ENCODE assay signal across 9 mouse cellular contexts in genomic region chr15:79071117-79072039, GRCm38 (mm10). TPM values are rescaled to one million over a fixed set of nuclear protein-coding genes. Genes with fewer than 3 reads are reported as not detected.
DNase-seq lines count a peak whose midpoint lies in the region; TF ChIP-seq lines count a peak whose summit lies in the region.
"Had no signal": no experiment of that assay in that cellular context is flagged by ENCODE, and none has a peak within 500 bp of the region (broad histone marks: within the 10 kb centered on the region; RNA-seq: fewer than 3 reads in every experiment).

No protein-coding gene starts in this region.

- H3K36me3 ChIP-seq in small intestine, adult 2 months (ENCODE audit: control insufficient read depth, insufficient read depth, low read length) = peaks cover under 1% of the 10 kb centered on the region; the same call in 1 of the 2 replicates
- H3K36me3 ChIP-seq: midbrain, embryonic 12.5 days had no signal

- peaks cover 22% of the 10 kb centered on the region; the same call in 1 of the 2 replicates for H3K4me1 ChIP-seq in small intestine, adult 2 months (ENCODE audit: control insufficient read depth, insufficient read depth, insufficient read length, low read length)

- H3K27me3 ChIP-seq in small intestine, adult 2 months (ENCODE audit: control insufficient read depth, insufficient read depth, low read length) = no peaks in the 10 kb centered on the region

- peak; percentile 36 to 44 for DNase-seq in layer of hippocampus, adult 2 months (ENCODE audit: low spot score in 2 of 2)
- no peak for DNase-seq in layer of hippocampus, adult 9-10 months (ENCODE audit: low spot score)
- DNase-seq in ES-CJ7 (ENCODE audit: low read depth, low spot score) = peak; percentile 75
- DNase-seq in adrenal gland, adult 8-10 months = peak; percentile 34
- DNase-seq in heart, postnatal 4 days = peak; percentile 53
- DNase-seq in right cerebral cortex, postnatal 36 days (ENCODE audit: low spot score in 2 of 2) = no peak

- no peak for TF ChIP-seq POLR2A in small intestine, adult 2 months (IDR thresholded peaks at IDR 0.05; ENCODE audit: low read depth, low read length)

- 55% methylated on average over 5 of the region's 5 CpGs for WGBS in small intestine, adult 2 months

- no peak overlapping the region for H3K4me3 ChIP-seq in layer of hippocampus, adult 2 months
- H3K4me3 ChIP-seq in small intestine, adult 2 months (ENCODE audit: low read depth, low read length) = no peak overlapping the region
- H3K4me3 ChIP-seq: midbrain, embryonic 12.5 days had no signal

- no peak overlapping the region for H3K27ac ChIP-seq in layer of hippocampus, adult 2 months
- no peak overlapping the region for H3K27ac ChIP-seq in small intestine, adult 2 months (ENCODE audit: insufficient read depth, low read depth, low read length)
- H3K27ac ChIP-seq: midbrain, embryonic 12.5 days had no signal

- peak; percentile 93 for TF ChIP-seq CTCF in layer of hippocampus, adult 2 months (conservative IDR thresholded peaks at IDR 0.05)
- TF ChIP-seq CTCF in small intestine, adult 2 months (IDR thresholded peaks at IDR 0.05; ENCODE audit: extremely low read depth, insufficient read length, insufficient replicate concordance, low read depth, low read length) = peak; percentile 75; the same call in 1 of the 2 replicates

RNA-seq across cellular contexts. Expression of gene Eif3l, which starts 3.6 kb away (rescaled TPM):
- 10 to 100 TPM; 68.9 to 69.5 TPM for total RNA-seq in layer of hippocampus, adult 2 months (2021)
- 100 to 1,000 TPM; 136 to 157 (median 140) TPM for total RNA-seq in adrenal gland, adult 8-10 months (2022)
- total RNA-seq in heart, postnatal 4 days (2021) = 100 to 1,000 TPM; 103 to 109 TPM
- 52.5 and 88.3 TPM in 2 replicates for polyA plus RNA-seq in small intestine, adult 2 months (2012; rRNA removed)

RNA-seq across cellular contexts. Expression of gene Ankrd54, which starts 8.7 kb away (rescaled TPM):
- 10 to 100 TPM; 17.4 to 19.5 TPM for total RNA-seq in layer of hippocampus, adult 2 months (2021)
- total RNA-seq in adrenal gland, adult 8-10 months (2022) = 10 to 100 TPM; 24.6 to 34.9 (median 28.2) TPM
- 10 to 100 TPM; 11.8 to 12.7 TPM for total RNA-seq in heart, postnatal 4 days (2021)
- 70.4 and 92.7 TPM in 2 replicates for polyA plus RNA-seq in small intestine, adult 2 months (2012; rRNA removed)

RNA-seq across cellular contexts. Expression of gene Galr3, which starts 29.7 kb away (rescaled TPM):
- total RNA-seq in layer of hippocampus, adult 2 months (2021) = under 1 TPM in 1 of 2 experiments, not detected in 1; 0.39 TPM
- total RNA-seq in adrenal gland, adult 8-10 months (2022) = under 1 TPM in 3 of 4 experiments, not detected in 1; 0.28 to 0.31 (median 0.30) TPM
- total RNA-seq in heart, postnatal 4 days (2021) = not detected
- polyA plus RNA-seq in small intestine, adult 2 months (2012; rRNA removed) = 2.2 and 8.0 TPM in 2 replicates
- polyA plus RNA-seq: heart, embryonic 16.5 days; midbrain, embryonic 12.5 days had no signal

RNA-seq across cellular contexts. Expression of gene Micall1, which starts 37.3 kb away (rescaled TPM):
- total RNA-seq in layer of hippocampus, adult 2 months (2021) = 10 to 100 TPM; 31.4 to 35.3 TPM
- total RNA-seq in adrenal gland, adult 8-10 months (2022) = 10 to 100 TPM; 40.6 to 88.2 (median 55.8) TPM
- 100 to 1,000 TPM in 1 of 2 experiments, 10 to 100 TPM in 1; 92.8 to 101 TPM for total RNA-seq in heart, postnatal 4 days (2021)
- 18.8 and 23.8 TPM in 2 replicates for polyA plus RNA-seq in small intestine, adult 2 months (2012; rRNA removed)

RNA-seq across cellular contexts. Expression of gene H1f0, which starts 43.1 kb away (rescaled TPM):
- total RNA-seq in layer of hippocampus, adult 2 months (2021) = 10 to 100 TPM; 86.3 to 89.0 TPM
- total RNA-seq in adrenal gland, adult 8-10 months (2022) = 100 to 1,000 TPM; 122 to 250 (median 176) TPM
- 100 to 1,000 TPM; 262 to 304 TPM for total RNA-seq in heart, postnatal 4 days (2021)
- polyA plus RNA-seq in small intestine, adult 2 months (2012; rRNA removed) = 120 and 218 TPM in 2 replicates

Comparison
In these comparisons a context has a peak if more than half of its experiments do, and no peak if none do; other contexts are left out.
1. DNase-seq: peak in layer of hippocampus, adult 2 months (2 of 2), ES-CJ7 (single experiment), adrenal gland, adult 8-10 months (single experiment) and heart, postnatal 4 days (single experiment); none in layer of hippocampus, adult 9-10 months (single experiment) and right cerebral cortex, postnatal 36 days (0 of 2).